Mouse (Mus musculus): Measurements from ENCODE around the gene Nek10. TPM values are rescaled to one million over a fixed set of nuclear protein-coding genes. Genes with fewer than 3 reads are reported as not detected.

Nek10 gene
- polyA plus RNA-seq, 1 experiment from 2014 or later, result not detected

- Histone ChIP-seq H3K27me3 (ENCODE audit: insufficient read depth, poor library complexity, severe bottlenecking) (no peaks in the 10 kb centered on the region), H3K9me3 (no peaks in the 10 kb centered on the region)
- 54% methylated on average over 2 of the region's 2 CpGs for WGBS
These were observed 92.1 kb downstream of the Nek10 start for GRCm38 (mm10) chr14:14895363-14895762.

GRCm38 (mm10) chr14:14896399-14897136 is 93.4 kb downstream of the Nek10 start:
- H3K27ac ChIP-seq, result no peak overlapping the region
- no peak for DNase-seq (ENCODE audit: low spot score)
- H3K36me3 ChIP-seq, result no peaks in the 10 kb centered on the region
- H3K9me3 ChIP-seq, result no peaks in the 10 kb centered on the region
- peaks cover 7% of the 10 kb centered on the region for H3K4me1 ChIP-seq
- H3K4me3 ChIP-seq, result no peak overlapping the region
- 78% methylated on average over 3 of the region's 3 CpGs for WGBS
- H3K27me3 ChIP-seq (ENCODE audit: insufficient read depth, poor library complexity, severe bottlenecking), result no peaks in the 10 kb centered on the region

More at GRCm38 (mm10) chr14:14895363-14895762, 92.1 kb downstream of the Nek10 start:
- H3K4me1 ChIP-seq, result peaks cover 7% of the 10 kb centered on the region
- DNase-seq (ENCODE audit: low spot score), result no peak
- H3K4me3 ChIP-seq, result no peak overlapping the region
- no peak overlapping the region for H3K27ac ChIP-seq
- no peaks in the 10 kb centered on the region for H3K36me3 ChIP-seq

- WGBS, result 14% methylated on average over 9 of the region's 9 CpGs
- Histone ChIP-seq H3K27ac (no peak overlapping the region), H3K4me1 (no peaks in the 10 kb centered on the region), H3K36me3 (no peaks in the 10 kb centered on the region), H3K4me3 (peak overlapping the region; percentile 41), H3K9me3 (no peaks in the 10 kb centered on the region), H3K27me3 (ENCODE audit: insufficient read depth, poor library complexity, severe bottlenecking) (no peaks in the 10 kb centered on the region)
- peak; percentile 79 for DNase-seq (ENCODE audit: low spot score)
These were observed 101.7 kb downstream of the Nek10 start for GRCm38 (mm10) chr14:14904750-14905529.

GRCm38 (mm10) chr14:14905530-14905852 is 102.3 kb downstream of the Nek10 start:
- H3K27me3 ChIP-seq (ENCODE audit: insufficient read depth, poor library complexity, severe bottlenecking), result no peaks in the 10 kb centered on the region
- no peaks in the 10 kb centered on the region for H3K36me3 ChIP-seq
- no peak overlapping the region for H3K4me3 ChIP-seq
- DNase-seq (ENCODE audit: low spot score), result no peak
- 73% methylated on average over 5 of the region's 5 CpGs for WGBS
- H3K4me1 ChIP-seq, result no peaks in the 10 kb centered on the region
- H3K9me3 ChIP-seq, result no peaks in the 10 kb centered on the region
- no peak overlapping the region for H3K27ac ChIP-seq

- H3K9me3 ChIP-seq, result no peaks in the 10 kb centered on the region
- no peaks in the 10 kb centered on the region for H3K4me1 ChIP-seq
- 60% methylated on average over 1 of the region's 1 CpGs for WGBS
- DNase-seq (ENCODE audit: low spot score), result no peak
- no peak overlapping the region for H3K4me3 ChIP-seq
- no peak overlapping the region for H3K27ac ChIP-seq
- H3K36me3 ChIP-seq, result no peaks in the 10 kb centered on the region
- no peaks in the 10 kb centered on the region for H3K27me3 ChIP-seq (ENCODE audit: insufficient read depth, poor library complexity, severe bottlenecking)
These were observed 122.4 kb downstream of the Nek10 start for GRCm38 (mm10) chr14:14925615-14926014.

- no peak overlapping the region for H3K27ac ChIP-seq
- H3K36me3 ChIP-seq, result no peaks in the 10 kb centered on the region
- no peak overlapping the region for H3K4me3 ChIP-seq
- no peaks in the 10 kb centered on the region for H3K9me3 ChIP-seq
- DNase-seq (ENCODE audit: low spot score), result no peak
- no peaks in the 10 kb centered on the region for H3K27me3 ChIP-seq (ENCODE audit: insufficient read depth, poor library complexity, severe bottlenecking)
- H3K4me1 ChIP-seq, result no peaks in the 10 kb centered on the region
- WGBS, result 74% methylated on average over 2 of the region's 2 CpGs
These were observed 124.3 kb downstream of the Nek10 start for GRCm38 (mm10) chr14:14927559-14927958.

GRCm38 (mm10) chr14:14934977-14935376 is 131.8 kb downstream of the Nek10 start:
- Histone ChIP-seq H3K4me3 (no peak overlapping the region), H3K36me3 (no peaks in the 10 kb centered on the region), H3K27me3 (ENCODE audit: insufficient read depth, poor library complexity, severe bottlenecking) (no peaks in the 10 kb centered on the region), H3K9me3 (no peaks in the 10 kb centered on the region), H3K27ac (no peak overlapping the region), H3K4me1 (no peaks in the 10 kb centered on the region)
- no peak for DNase-seq (ENCODE audit: low spot score)
- WGBS, result 73% methylated on average over 2 of the region's 2 CpGs

- Histone ChIP-seq H3K36me3 (no peaks in the 10 kb centered on the region), H3K9me3 (no peaks in the 10 kb centered on the region), H3K27ac (no peak overlapping the region), H3K4me3 (no peak overlapping the region), H3K4me1 (no peaks in the 10 kb centered on the region), H3K27me3 (ENCODE audit: insufficient read depth, poor library complexity, severe bottlenecking) (no peaks in the 10 kb centered on the region)
- DNase-seq (ENCODE audit: low spot score), result no peak
These were observed 142.7 kb downstream of the Nek10 start for GRCm38 (mm10) chr14:14945930-14946329.

GRCm38 (mm10) chr14:14949023-14949422 is 145.8 kb downstream of the Nek10 start:
- no peak for DNase-seq (ENCODE audit: low spot score)
- 90% methylated on average over 2 of the region's 2 CpGs for WGBS
- H3K9me3 ChIP-seq, result no peaks in the 10 kb centered on the region
- H3K4me3 ChIP-seq, result no peak overlapping the region
- no peaks in the 10 kb centered on the region for H3K27me3 ChIP-seq (ENCODE audit: insufficient read depth, poor library complexity, severe bottlenecking)
- H3K27ac ChIP-seq, result no peak overlapping the region
- no peaks in the 10 kb centered on the region for H3K4me1 ChIP-seq
- no peaks in the 10 kb centered on the region for H3K36me3 ChIP-seq

GRCm38 (mm10) chr14:14951808-14952207 is 148.6 kb downstream of the Nek10 start:
- no peak for DNase-seq (ENCODE audit: low spot score)
- no peaks in the 10 kb centered on the region for H3K27me3 ChIP-seq (ENCODE audit: insufficient read depth, poor library complexity, severe bottlenecking)
- WGBS, result 66% methylated on average over 1 of the region's 1 CpGs

GRCm38 (mm10) chr14:14959780-14960440 is 156.7 kb downstream of the Nek10 start:
- Histone ChIP-seq H3K9me3 (no peaks in the 10 kb centered on the region), H3K36me3 (no peaks in the 10 kb centered on the region), H3K27me3 (ENCODE audit: insufficient read depth, poor library complexity, severe bottlenecking) (no peaks in the 10 kb centered on the region), H3K4me1 (no peaks in the 10 kb centered on the region), H3K4me3 (no peak overlapping the region), H3K27ac (no peak overlapping the region)
- 85% methylated on average over 2 of the region's 2 CpGs for WGBS
- no peak for DNase-seq (ENCODE audit: low spot score)

More at GRCm38 (mm10) chr14:14951808-14952207, 148.6 kb downstream of the Nek10 start:
- H3K4me3 ChIP-seq, result no peak overlapping the region
- H3K9me3 ChIP-seq, result no peaks in the 10 kb centered on the region
- no peak overlapping the region for H3K27ac ChIP-seq
- no peaks in the 10 kb centered on the region for H3K4me1 ChIP-seq
- H3K36me3 ChIP-seq, result no peaks in the 10 kb centered on the region

GRCm38 (mm10) chr14:14960441-14960988 is 157.3 kb downstream of the Nek10 start:
- Histone ChIP-seq H3K4me3 (no peak overlapping the region), H3K27ac (no peak overlapping the region), H3K27me3 (ENCODE audit: insufficient read depth, poor library complexity, severe bottlenecking) (no peaks in the 10 kb centered on the region), H3K9me3 (no peaks in the 10 kb centered on the region), H3K36me3 (no peaks in the 10 kb centered on the region), H3K4me1 (no peaks in the 10 kb centered on the region)
- WGBS, result 77% methylated on average over 2 of the region's 2 CpGs
- DNase-seq (ENCODE audit: low spot score), result no peak

- H3K36me3 ChIP-seq, result no peaks in the 10 kb centered on the region
- no peak overlapping the region for H3K27ac ChIP-seq
- H3K4me1 ChIP-seq, result no peaks in the 10 kb centered on the region
- DNase-seq (ENCODE audit: low spot score), result no peak
- no peaks in the 10 kb centered on the region for H3K27me3 ChIP-seq (ENCODE audit: insufficient read depth, poor library complexity, severe bottlenecking)
- no peak overlapping the region for H3K4me3 ChIP-seq
- H3K9me3 ChIP-seq, result no peaks in the 10 kb centered on the region
- WGBS, result 74% methylated on average over 2 of the region's 2 CpGs
These were observed 167.4 kb downstream of the Nek10 start for GRCm38 (mm10) chr14:14970633-14971032.

All from heart, embryonic 10.5 days (tissue).